Mouse (Mus musculus) midbrain, embryonic 11.5 days (tissue): ENCODE data around the gene Olfr643. TPM values are rescaled to one million over a fixed set of nuclear protein-coding genes. Genes with fewer than 3 reads are reported as not detected.

Experiments used
- ATAC-seq: fragments of 200-750 bp; cut with Nextera tagmentation; 2 replicates; pipeline ENCODE4 v1.8.0; 2017; ENCODE audit warnings: moderate TSS enrichment, moderate library complexity; ENCODE audit not compliant: low FRiP score
- DNase-seq: peaks from one replicate; pipeline ENCODE4 v3.0.0; 2015; ENCODE audit warnings: low spot score; ENCODE audit errors: missing footprints
- H3K27ac ChIP-seq: fragments of 300-500 bp; sonication (generic); 2 replicates; pipeline ENCODE4 v1.5.1; 2014; ENCODE audit warnings: low read depth, low read length
- H3K27me3 ChIP-seq: fragments of 300-500 bp; sonication (generic); 2 replicates; pipeline ENCODE4 v1.6.1; 2014; ENCODE audit warnings: mild to moderate bottlenecking, low read length, moderate library complexity, mixed read lengths; ENCODE audit not compliant: control insufficient read depth, insufficient read depth
- H3K36me3 ChIP-seq: fragments of 300-500 bp; sonication (generic); 2 replicates; pipeline ENCODE4 v1.6.1; 2014; ENCODE audit warnings: mild to moderate bottlenecking, low read length, moderate library complexity, mixed read lengths; ENCODE audit not compliant: control insufficient read depth, insufficient read depth
- H3K4me1 ChIP-seq: fragments of 300-500 bp; sonication (generic); 2 replicates; pipeline ENCODE4 v1.6.1; 2014; ENCODE audit warnings: low read length; ENCODE audit not compliant: control insufficient read depth, insufficient read depth
- H3K4me2 ChIP-seq: fragments of 300-500 bp; sonication (generic); 2 replicates; pipeline ENCODE4 v1.6.1; 2014; ENCODE audit warnings: mild to moderate bottlenecking, moderate library complexity
- H3K4me3 ChIP-seq: fragments of 300-500 bp; sonication (generic); 2 replicates; pipeline ENCODE4 v1.5.1; 2014; ENCODE audit warnings: low read depth, low read length
- H3K9ac ChIP-seq: fragments of 300-500 bp; sonication (generic); 2 replicates; pipeline ENCODE4 v1.6.1; 2014; ENCODE audit warnings: low read length
- H3K9me3 ChIP-seq: fragments of 300-500 bp; sonication (generic); 2 replicates; pipeline ENCODE4 v1.6.1; 2016; ENCODE audit warnings: low read length; ENCODE audit not compliant: control insufficient read depth
- WGBS: fragments of 180-500 bp; shearing (Covaris S2); extraction: QIAGEN DNeasy Blood & Tissue Kit; methylation state at CpG from one replicate; pipeline ENCODE4 v1.1.7; 2014; 5-methylcytosine and 5-hydroxymethylcytosine counted together
- polyA plus RNA-seq: library from polyadenylated mRNA; unstranded; fragments of >200 nt; fragmentation: Nextera tagmentation; extraction: Ambion mirVana; gene quantifications from 2 replicates; pipeline ENCODE4 v1.2.1, GENCODE M21; 2014

Olfr643 gene
- not detected in 2 replicates for polyA plus RNA-seq

DNA sequence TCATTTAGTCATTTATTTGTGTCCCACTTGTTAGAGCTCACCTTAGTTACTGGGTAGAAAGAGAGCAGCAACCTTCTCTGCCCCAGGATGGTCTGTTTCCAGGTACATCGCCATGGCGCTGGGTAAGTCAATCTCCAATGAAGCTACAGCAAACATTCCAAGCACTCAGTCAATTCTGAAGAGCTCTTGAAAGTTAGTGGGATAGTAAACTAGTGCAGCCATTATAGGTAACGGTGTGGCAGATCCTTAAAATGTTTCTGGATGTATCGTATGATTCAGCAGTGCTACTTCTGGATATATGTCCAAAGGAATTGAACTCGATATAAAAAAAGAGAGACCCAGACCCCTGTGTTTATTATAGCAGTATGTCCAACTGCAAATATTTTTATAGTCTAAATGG lies at the start of gene Olfr643:
TSS of gene Olfr643 (minus strand) at position 101 of the 400 bp plus-strand sequence.
- H3K27me3 ChIP-seq: no peaks in the 10 kb centered on the region
- ATAC-seq (no peak), DNase-seq (no peak)
- no peaks in the 10 kb centered on the region for H3K36me3 ChIP-seq
- no peak within 1 kb of the TSS for H3K4me2 ChIP-seq
- H3K4me1 ChIP-seq: no peaks in the 10 kb centered on the region
- no peak within 1 kb of the TSS for H3K4me3 ChIP-seq
- 88% methylated on average over 5 of the region's 5 CpGs for WGBS
- no peaks in the 10 kb centered on the region for H3K9me3 ChIP-seq
- no peak within 1 kb of the TSS for H3K9ac ChIP-seq
- H3K27ac ChIP-seq: no peak within 1 kb of the TSS

DNA sequence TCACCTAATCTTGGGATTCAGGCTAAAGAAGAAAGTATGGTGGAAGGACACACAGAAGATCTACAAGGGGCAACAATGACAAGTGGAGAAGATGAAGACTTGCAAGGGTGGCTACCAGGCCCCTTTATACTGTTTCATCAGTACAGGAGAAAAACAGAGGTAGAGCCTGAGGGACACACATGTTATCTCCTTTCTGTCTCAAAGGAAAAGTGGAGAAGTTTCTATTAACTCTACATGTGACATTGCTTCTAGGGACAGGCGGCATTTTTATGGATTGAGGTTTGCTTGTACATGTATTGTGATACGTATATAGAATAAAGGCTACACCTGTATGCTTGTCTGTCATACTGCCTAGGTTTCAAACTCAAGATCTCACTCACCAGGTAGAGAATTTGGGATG lies 46.1 kb upstream of the Olfr643 start, which contains the start of gene Olfr648:
TSS of gene Olfr648 (minus strand) at position 101 of the 400 bp plus-strand sequence.
- no peaks in the 10 kb centered on the region for H3K9me3 ChIP-seq
- H3K4me3 ChIP-seq: no peak within 1 kb of the TSS
- H3K27me3 ChIP-seq: no peaks in the 10 kb centered on the region
- ATAC-seq: no peak
- no peak for DNase-seq
- H3K4me1 ChIP-seq: no peaks in the 10 kb centered on the region
- H3K9ac ChIP-seq: no peak within 1 kb of the TSS
- H3K27ac ChIP-seq: no peak within 1 kb of the TSS
- no peak within 1 kb of the TSS for H3K4me2 ChIP-seq
- H3K36me3 ChIP-seq: no peaks in the 10 kb centered on the region
- WGBS: 89% methylated on average over 2 of the region's 2 CpGs

DNA sequence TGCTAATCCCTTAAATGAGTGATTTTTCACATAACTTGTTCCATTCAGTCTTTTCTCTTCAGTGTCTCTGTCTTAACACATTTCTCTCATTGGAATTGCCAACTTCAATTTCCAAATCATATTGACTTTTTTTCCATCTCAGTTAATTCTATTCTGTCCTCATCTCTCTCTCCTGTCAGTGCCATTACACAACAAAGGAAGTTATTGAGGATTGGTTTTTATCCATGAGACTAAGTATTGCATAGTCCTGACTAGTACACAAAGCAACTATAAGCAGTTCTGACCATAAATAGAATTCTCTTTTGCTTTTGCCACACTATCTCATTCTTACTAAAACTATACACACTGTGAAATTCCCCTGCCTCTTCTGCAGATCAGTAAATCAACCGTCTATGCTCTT lies 41.9 kb upstream of the Olfr643 start:
- DNase-seq (no peak), ATAC-seq (no peak)
- Histone ChIP-seq H3K27me3 (no peaks in the 10 kb centered on the region), H3K36me3 (no peaks in the 10 kb centered on the region), H3K4me1 (no peaks in the 10 kb centered on the region), H3K4me2 (no peak overlapping the region), H3K9ac (no peak overlapping the region), H3K9me3 (no peaks in the 10 kb centered on the region), H3K27ac (no peak overlapping the region), H3K4me3 (no peak overlapping the region)
- WGBS: 82% methylated on average over 1 of the region's 1 CpGs

DNA sequence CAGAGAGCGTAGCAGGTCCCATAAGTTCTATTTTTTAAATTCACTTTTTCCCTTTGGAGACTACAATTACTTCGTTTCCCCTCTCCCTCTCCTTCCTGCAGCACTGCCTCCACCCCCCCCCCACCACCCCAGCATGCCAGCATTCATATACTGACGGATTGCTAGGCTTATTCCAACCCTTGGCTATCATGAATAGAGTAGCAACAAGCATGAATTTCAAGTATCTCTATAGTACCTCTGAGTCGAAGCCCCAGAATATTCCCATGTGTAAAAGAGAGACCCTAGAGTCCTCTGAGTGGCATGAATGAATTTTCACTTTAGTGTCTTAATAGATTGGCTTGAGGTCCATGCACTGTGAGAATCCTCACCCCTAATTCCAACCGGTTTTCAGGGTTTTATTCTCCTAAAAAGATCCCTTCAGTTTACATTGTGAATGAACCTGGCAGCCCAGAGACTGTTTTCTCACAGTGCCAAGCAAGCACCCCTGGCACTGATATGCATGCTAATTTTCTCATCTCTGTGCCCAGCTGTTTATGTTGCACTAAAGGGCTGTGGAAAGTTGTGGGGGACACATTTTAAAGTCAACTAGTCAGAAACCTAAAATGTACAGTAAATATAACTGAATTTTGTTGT lies 41.3 kb upstream of the Olfr643 start:
- Histone ChIP-seq H3K36me3 (no peaks in the 10 kb centered on the region), H3K4me1 (no peaks in the 10 kb centered on the region), H3K27ac (no peak overlapping the region), H3K4me2 (no peak overlapping the region), H3K9me3 (no peaks in the 10 kb centered on the region), H3K27me3 (no peaks in the 10 kb centered on the region), H3K4me3 (no peak overlapping the region), H3K9ac (no peak overlapping the region)
- 68% methylated on average over 5 of the region's 5 CpGs for WGBS
- DNase-seq: no peak
- ATAC-seq: no peak

DNA sequence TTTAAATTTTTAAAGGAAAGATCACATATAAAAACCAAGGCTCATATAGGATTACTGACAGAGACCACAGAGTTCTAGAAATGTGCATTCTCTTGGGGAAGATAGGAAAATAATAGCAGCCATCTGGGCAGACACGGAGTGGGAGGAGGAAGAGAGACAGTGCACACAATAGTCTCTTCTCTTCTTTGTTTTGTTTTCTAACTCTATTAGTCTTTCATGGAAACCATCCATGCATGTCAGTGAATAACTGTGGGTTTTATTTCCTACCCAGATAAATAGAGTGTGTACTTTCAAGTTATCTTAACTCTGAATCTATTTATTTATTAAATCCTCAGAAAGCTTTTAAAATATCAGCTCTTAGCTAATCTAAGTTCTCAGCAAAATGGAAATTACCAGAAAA lies 37.9 kb upstream of the Olfr643 start:
- DNase-seq: no peak
- Histone ChIP-seq H3K36me3 (no peaks in the 10 kb centered on the region), H3K9ac (no peak overlapping the region), H3K27me3 (no peaks in the 10 kb centered on the region), H3K27ac (no peak overlapping the region), H3K4me3 (no peak overlapping the region), H3K4me2 (no peak overlapping the region), H3K9me3 (no peaks in the 10 kb centered on the region), H3K4me1 (no peaks in the 10 kb centered on the region)
- 36% methylated on average over 1 of the region's 1 CpGs for WGBS
- no peak for ATAC-seq

DNA sequence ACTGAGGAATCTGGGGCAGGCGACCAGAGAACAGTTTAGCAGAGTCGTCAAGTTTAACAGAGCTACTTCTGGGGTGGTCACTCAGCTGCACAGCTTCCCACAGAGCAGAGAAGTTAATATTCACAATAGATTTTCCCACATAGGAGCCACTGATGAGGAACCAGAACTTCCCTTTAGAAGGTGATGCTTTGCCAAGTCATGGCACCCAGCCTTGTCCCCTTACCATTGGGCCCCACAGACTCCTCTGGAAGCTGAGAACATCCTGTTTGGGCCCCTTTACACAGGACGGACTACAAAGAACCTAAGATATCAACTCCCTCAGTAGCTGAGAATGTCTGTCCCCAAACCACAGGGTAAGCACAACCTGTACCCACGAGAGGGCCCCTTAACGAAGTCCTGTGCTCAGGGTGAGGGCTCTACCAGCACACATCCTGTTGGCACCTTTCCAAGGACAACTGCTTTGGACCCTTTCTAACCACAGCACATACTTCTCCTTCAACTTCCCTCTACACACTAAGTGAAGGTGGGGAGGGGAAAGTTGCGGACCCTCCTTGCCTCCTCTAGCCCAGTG lies 32.5 kb upstream of the Olfr643 start:
- Histone ChIP-seq H3K9me3 (no peaks in the 10 kb centered on the region), H3K9ac (no peak overlapping the region), H3K27me3 (no peaks in the 10 kb centered on the region), H3K4me2 (no peak overlapping the region), H3K36me3 (no peaks in the 10 kb centered on the region), H3K4me3 (no peak overlapping the region), H3K27ac (no peak overlapping the region), H3K4me1 (no peaks in the 10 kb centered on the region)
- no peak for ATAC-seq
- no peak for DNase-seq
- 86% methylated on average over 6 of the region's 6 CpGs for WGBS

DNA sequence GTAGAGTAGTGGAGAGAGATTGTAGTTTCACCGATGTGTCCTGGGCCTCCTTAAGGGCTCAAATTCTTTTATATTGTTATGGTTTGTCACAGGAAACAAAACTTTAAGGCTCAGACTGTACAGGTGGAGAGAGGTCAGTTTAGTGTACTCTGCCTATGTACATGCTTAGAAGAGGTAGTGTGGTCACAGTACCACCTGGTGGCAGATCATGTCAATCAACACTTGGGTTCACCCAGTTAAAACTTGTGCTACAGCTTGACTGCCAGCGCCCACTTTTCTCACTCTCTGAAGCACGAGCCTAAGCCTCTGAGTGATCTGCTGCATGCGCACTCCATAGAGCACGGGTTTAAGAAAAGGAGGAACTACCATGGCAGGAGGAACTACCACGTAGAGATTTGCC lies 29.9 kb upstream of the Olfr643 start:
- Histone ChIP-seq H3K4me1 (no peaks in the 10 kb centered on the region), H3K4me3 (no peak overlapping the region), H3K9ac (no peak overlapping the region), H3K36me3 (no peaks in the 10 kb centered on the region), H3K27me3 (no peaks in the 10 kb centered on the region), H3K9me3 (no peaks in the 10 kb centered on the region), H3K4me2 (no peak overlapping the region), H3K27ac (no peak overlapping the region)
- WGBS: 89% methylated on average over 6 of the region's 6 CpGs
- DNase-seq (no peak), ATAC-seq (no peak)

DNA sequence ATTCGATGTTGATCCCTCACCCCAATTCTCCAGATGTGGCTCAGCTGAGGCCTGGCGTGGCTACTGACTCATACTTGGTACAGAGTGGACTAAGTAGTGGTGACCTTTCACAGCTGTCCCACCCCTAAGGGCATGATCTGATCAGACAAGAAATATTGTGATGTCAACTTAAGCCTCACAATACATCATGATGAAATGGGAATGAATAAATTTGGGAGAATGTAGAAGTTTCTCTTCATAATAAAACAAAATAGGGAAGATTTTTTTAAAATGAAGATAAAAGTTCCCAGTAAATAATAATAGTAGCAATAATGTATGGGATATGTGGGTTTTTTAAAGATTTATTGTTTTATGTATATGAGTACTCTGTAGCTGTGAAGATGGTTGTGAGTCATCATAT lies 13.3 kb upstream of the Olfr643 start, which contains the start of gene Ubqlnl:
TSS of gene Ubqlnl (minus strand) at position 101 of the 400 bp plus-strand sequence.
- H3K4me3 ChIP-seq: no peak within 1 kb of the TSS
- ATAC-seq (no peak), DNase-seq (no peak)
- no peak within 1 kb of the TSS for H3K4me2 ChIP-seq
- H3K36me3 ChIP-seq: no peaks in the 10 kb centered on the region
- no peak within 1 kb of the TSS for H3K9ac ChIP-seq
- H3K4me1 ChIP-seq: no peaks in the 10 kb centered on the region
- no peaks in the 10 kb centered on the region for H3K27me3 ChIP-seq
- H3K9me3 ChIP-seq: no peaks in the 10 kb centered on the region
- WGBS: 84% methylated on average over 2 of the region's 2 CpGs
- no peak within 1 kb of the TSS for H3K27ac ChIP-seq

DNA sequence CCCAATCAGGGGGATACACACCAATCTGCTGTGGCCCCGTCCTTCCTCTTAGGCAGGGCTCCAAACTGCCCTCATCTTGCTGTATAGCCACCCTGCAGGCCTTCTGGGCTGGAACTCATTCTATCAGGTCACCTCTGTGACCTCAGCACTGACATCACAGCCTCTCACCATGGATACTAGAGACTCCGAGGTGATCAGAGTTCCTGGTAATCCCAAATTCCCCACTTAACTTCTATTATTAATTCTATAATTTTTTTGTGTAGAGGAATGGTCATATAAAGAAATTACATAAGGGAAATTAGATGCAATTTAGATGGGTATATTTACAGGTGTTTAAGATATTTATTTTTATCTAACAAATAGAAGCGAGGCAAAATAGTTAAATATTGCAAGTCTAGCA lies 6.0 kb upstream of the Olfr643 start, which contains the start of gene Ubqln3:
TSS of gene Ubqln3 (minus strand) at position 101 of the 400 bp plus-strand sequence.
- WGBS: 79% methylated on average over 3 of the region's 3 CpGs
- DNase-seq: no peak
- no peaks in the 10 kb centered on the region for H3K4me1 ChIP-seq
- H3K27ac ChIP-seq: no peak within 1 kb of the TSS
- H3K9me3 ChIP-seq: no peaks in the 10 kb centered on the region
- ATAC-seq: no peak
- no peak within 1 kb of the TSS for H3K9ac ChIP-seq
- no peak within 1 kb of the TSS for H3K4me3 ChIP-seq
- H3K36me3 ChIP-seq: no peaks in the 10 kb centered on the region
- H3K4me2 ChIP-seq: no peak within 1 kb of the TSS
- H3K27me3 ChIP-seq: no peaks in the 10 kb centered on the region
